Mouse (Mus musculus): ENCODE results near the gene Tsen2.

DNA sequence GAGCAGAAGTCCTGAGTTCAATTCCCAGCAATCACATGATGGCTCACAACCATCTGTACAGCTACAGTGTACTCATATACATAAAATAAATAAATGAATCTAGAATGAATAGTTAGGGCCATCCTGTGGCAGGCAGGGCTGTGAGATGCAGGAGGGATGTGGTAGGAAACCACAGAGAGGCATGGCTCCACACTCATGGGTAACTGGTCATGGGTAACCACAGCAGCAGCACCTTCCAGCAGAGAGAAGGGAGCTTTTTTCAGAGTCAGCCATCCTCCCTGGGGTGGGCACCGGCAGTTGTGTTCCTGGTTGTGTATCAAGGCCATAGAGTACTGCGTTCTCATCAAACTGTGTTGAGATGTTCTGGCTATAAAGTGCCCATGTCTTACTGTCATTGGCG is 50.0 kb downstream of the Tsen2 start:
- TF ChIP-seq POLR2A (IDR thresholded peaks at IDR 0.05; ENCODE audit: control insufficient read depth, low read depth, low read length) (no peak), CTCF (IDR thresholded peaks at IDR 0.05; ENCODE audit: control insufficient read depth, insufficient read depth, insufficient replicate concordance, low read depth, low read length) (no peak)

Measured in testis, adult 2 months (tissue).